Mouse (Mus musculus) intestine, embryonic 14.5 days (tissue): Measurements from ENCODE around the gene Fam131c. TPM values are rescaled to one million over a fixed set of nuclear protein-coding genes. Genes with fewer than 3 reads are reported as not detected.

Source experiments
- ATAC-seq: fragments of 200-750 bp; cut with Nextera tagmentation; replicated peaks from 2 replicates; pipeline ENCODE4 v1.8.0; 2017; ENCODE audit warnings: low read depth, moderate number of reproducible peaks, moderate TSS enrichment, moderate library complexity; ENCODE audit not compliant: low FRiP score, low TSS enrichment
- DNase-seq: peaks from one replicate; pipeline ENCODE4 v3.0.0-alpha.2; 2018; ENCODE audit warnings: low spot score
- H3K27ac ChIP-seq: fragments of 300-500 bp; sonication (generic); 2 replicates; pipeline ENCODE4 v1.5.1; 2014; ENCODE audit warnings: low read depth, mild to moderate bottlenecking, control low read depth
- H3K27me3 ChIP-seq: fragments of 300-500 bp; sonication (generic); replicated peaks from 2 replicates; pipeline ENCODE4 v1.6.1; 2014; ENCODE audit warnings: low read length, control low read depth; ENCODE audit not compliant: control insufficient read depth, insufficient read depth
- H3K36me3 ChIP-seq: fragments of 300-500 bp; sonication (generic); 2 replicates; pipeline ENCODE4 v1.6.1; 2014; ENCODE audit warnings: low read length, control low read depth; ENCODE audit not compliant: control insufficient read depth, insufficient read depth
- H3K4me1 ChIP-seq: fragments of 300-500 bp; sonication (generic); replicated peaks from 2 replicates; pipeline ENCODE4 v1.6.1; 2014; ENCODE audit warnings: low read length, control low read depth, mixed read lengths; ENCODE audit not compliant: control insufficient read depth, insufficient read depth
- H3K4me2 ChIP-seq: fragments of 300-500 bp; sonication (generic); 2 replicates; pipeline ENCODE4 v1.6.1; 2014; ENCODE audit warnings: low read length
- H3K4me3 ChIP-seq: fragments of 300-500 bp; sonication (generic); 2 replicates; pipeline ENCODE4 v1.5.1; 2014; ENCODE audit warnings: low read depth, low read length, control low read depth, mixed read lengths
- H3K9ac ChIP-seq: fragments of 300-500 bp; sonication (generic); 2 replicates; pipeline ENCODE4 v1.6.1; 2014; ENCODE audit warnings: mild to moderate bottlenecking, low read length
- H3K9me3 ChIP-seq: fragments of 300-500 bp; sonication (generic); 2 replicates; pipeline ENCODE4 v1.6.1; 2016; ENCODE audit warnings: low read length, control low read depth; ENCODE audit not compliant: control insufficient read depth
- WGBS: fragments of 180-500 bp; shearing (Covaris S2); extraction: QIAGEN DNeasy Blood & Tissue Kit; methylation state at CpG from one replicate; pipeline ENCODE4 v1.1.7; 2014; 5-methylcytosine and 5-hydroxymethylcytosine counted together
- microRNA-seq: library from miRNA; unstranded; fragments of <30 nt; microRNA quantifications from one replicate; pipeline ENCODE4, GENCODE M21; 2016
- polyA plus RNA-seq: library from polyadenylated mRNA; unstranded; fragments of >200 nt; fragmentation: Nextera tagmentation; extraction: Ambion mirVana; gene quantifications from 2 replicates; pipeline ENCODE4 v1.2.1, GENCODE M21; 2014

Gene Fam131c
- polyA plus RNA-seq, 1 experiment from 2014 or later, result 2.9 TPM

GRCm38 (mm10) chr4:141429381-141429780 is 61.4 kb downstream of the Fam131c start:
- no peak overlapping the region for H3K9ac ChIP-seq
- H3K4me1 ChIP-seq, result peaks cover 6% of the 10 kb centered on the region
- no peak overlapping the region for H3K4me2 ChIP-seq
- H3K4me3 ChIP-seq, result no peak overlapping the region
- H3K27ac ChIP-seq, result no peak overlapping the region
- H3K27me3 ChIP-seq, result no peaks in the 10 kb centered on the region
- H3K36me3 ChIP-seq, result no peaks in the 10 kb centered on the region
- 83% methylated on average over 6 of the region's 6 CpGs for WGBS
- no peak for ATAC-seq
- H3K9me3 ChIP-seq, result no peaks in the 10 kb centered on the region
- no peak for DNase-seq

GRCm38 (mm10) chr4:141429847-141430246 is 61.8 kb downstream of the Fam131c start:
- ATAC-seq, result no peak
- Histone ChIP-seq H3K4me1 (peaks cover 6% of the 10 kb centered on the region), H3K9ac (no peak overlapping the region), H3K4me2 (no peak overlapping the region), H3K27me3 (no peaks in the 10 kb centered on the region), H3K9me3 (no peaks in the 10 kb centered on the region), H3K36me3 (no peaks in the 10 kb centered on the region), H3K4me3 (no peak overlapping the region), H3K27ac (no peak overlapping the region)
- WGBS, result 52% methylated on average over 9 of the region's 9 CpGs
- no peak for DNase-seq

- no peaks in the 10 kb centered on the region for H3K36me3 ChIP-seq
- no peak overlapping the region for H3K27ac ChIP-seq
- H3K4me2 ChIP-seq, result no peak overlapping the region
- H3K9ac ChIP-seq, result no peak overlapping the region
- H3K9me3 ChIP-seq, result no peaks in the 10 kb centered on the region
- peaks cover 3% of the 10 kb centered on the region for H3K4me1 ChIP-seq
- WGBS, result 44% methylated on average over 9 of the region's 9 CpGs
- no peak overlapping the region for H3K4me3 ChIP-seq
- no peaks in the 10 kb centered on the region for H3K27me3 ChIP-seq
- DNase-seq (peak; percentile 78), ATAC-seq (no peak)
These were observed 63.0 kb downstream of the Fam131c start for GRCm38 (mm10) chr4:141430997-141431396.

- Histone ChIP-seq H3K36me3 (no peaks in the 10 kb centered on the region), H3K27me3 (no peaks in the 10 kb centered on the region), H3K9me3 (no peaks in the 10 kb centered on the region), H3K4me3 (no peak overlapping the region), H3K9ac (no peak overlapping the region), H3K4me2 (no peak overlapping the region), H3K4me1 (no peaks in the 10 kb centered on the region), H3K27ac (no peak overlapping the region)
- no peak for DNase-seq
- ATAC-seq, result no peak
- WGBS, result 61% methylated on average over 14 of the region's 14 CpGs
These were observed 64.6 kb downstream of the Fam131c start for GRCm38 (mm10) chr4:141432666-141433065.

GRCm38 (mm10) chr4:141433191-141433590 is 65.2 kb downstream of the Fam131c start:
- Histone ChIP-seq H3K27ac (no peak overlapping the region), H3K4me2 (no peak overlapping the region), H3K4me1 (no peaks in the 10 kb centered on the region), H3K4me3 (no peak overlapping the region), H3K27me3 (no peaks in the 10 kb centered on the region), H3K36me3 (no peaks in the 10 kb centered on the region), H3K9ac (no peak overlapping the region), H3K9me3 (no peaks in the 10 kb centered on the region)
- no peak for DNase-seq
- 83% methylated on average over 18 of the region's 18 CpGs for WGBS
- no peak for ATAC-seq

Small RNAs within 50 kb of the gene (microRNA-seq; reads per million reads assigned to microRNA genes)
- gene Gm25690, result not detected

Other genes starting within 250 kb of the Fam131c start
- 33.9 and 37.0 TPM in 2 replicates for gene Szrd1, start 228.4 kb upstream of the Fam131c start, polyA plus RNA-seq
- gene Fbxo42, start 220.3 kb upstream of the Fam131c start, polyA plus RNA-seq, result 25.9 and 26.0 TPM in 2 replicates
- gene Rsg1, start 154.3 kb upstream of the Fam131c start, polyA plus RNA-seq, result 4.6 and 4.9 TPM in 2 replicates
- 14.2 and 15.8 TPM in 2 replicates for gene Arhgef19, start 128.7 kb upstream of the Fam131c start, polyA plus RNA-seq
- 3.4 and 3.5 TPM in 2 replicates for gene Epha2, start 67.0 kb upstream of the Fam131c start, polyA plus RNA-seq
- gene Clcnka, start 30.5 kb downstream of the Fam131c start, polyA plus RNA-seq, result 0.30 TPM in 1 of 2 replicates, not detected in the other
- gene Clcnkb, start 47.8 kb downstream of the Fam131c start, polyA plus RNA-seq, result 0.51 TPM in 1 of 2 replicates, not detected in the other
- gene Hspb7, start 52.6 kb downstream of the Fam131c start, polyA plus RNA-seq, result 3.5 and 3.8 TPM in 2 replicates
- gene Srarp, start 67.9 kb downstream of the Fam131c start, polyA plus RNA-seq, result 0.20 TPM in 1 of 2 replicates, not detected in the other
- gene Zbtb17, start 76.4 kb downstream of the Fam131c start, polyA plus RNA-seq, result 29.9 and 30.9 TPM in 2 replicates
- 12.8 and 14.9 TPM in 2 replicates for gene Spen, start 170.4 kb downstream of the Fam131c start, polyA plus RNA-seq
- 94.6 and 108 TPM in 2 replicates for gene Fblim1, start 237.9 kb downstream of the Fam131c start, polyA plus RNA-seq